Mouse (Mus musculus) heart, adult 2 months (tissue): ENCODE results near the gene Thsd4.

Experiments used
- CTCF ChIP-seq: fragments of 200-600 bp; IDR thresholded peaks from 2 replicates; pipeline ENCODE4 v1.8.1; 2022; ENCODE audit warnings: antibody characterized with exemption, mild to moderate bottlenecking, moderate library complexity
- EP300 ChIP-seq: fragments of 200-500 bp; IDR thresholded peaks from 2 replicates; pipeline ENCODE4 v1.6.1; 2011; ENCODE audit warnings: low read depth, low read length, control low read depth; ENCODE audit not compliant: insufficient read depth
- POLR2A ChIP-seq: fragments of 200-500 bp; IDR thresholded peaks from 2 replicates; pipeline ENCODE4 v1.6.1; 2011; ENCODE audit warnings: mild to moderate bottlenecking, low read depth, low read length, control low read depth; ENCODE audit not compliant: insufficient read depth

- TF ChIP-seq POLR2A, result no peak
- TF ChIP-seq EP300, result no peak
- no peak for TF ChIP-seq CTCF
Measured at GRCm38 (mm10) chr9:60150511-60150910, 371.3 kb downstream of the Thsd4 start.
